Comparison of ENCODE assay signal across 9 mouse cellular contexts in genomic region chr11:61653568-61653967, GRCm38 (mm10). TPM values are rescaled to one million over a fixed set of nuclear protein-coding genes. Genes with fewer than 3 reads are reported as not detected.
A peak's percentile ranks its signal among the peaks of the same experiment; 100 is the strongest.
DNase-seq lines count a peak whose midpoint lies in the region; ATAC-seq and TF ChIP-seq lines count a peak whose summit lies in the region.
"Had no signal": no experiment of that assay in that cellular context is flagged by ENCODE, and none has a peak within 500 bp of the region (broad histone marks: within the 10 kb centered on the region; RNA-seq: fewer than 3 reads in every experiment).

No protein-coding gene starts in this region.

- no peaks in the 10 kb centered on the region for H3K36me3 ChIP-seq in heart, embryonic 10.5 days
- H3K36me3 ChIP-seq in CH12.LX (replicated peaks in 1 of 2; ENCODE audit: control insufficient read depth in 1 of 2, insufficient read depth in 1 of 2, low read length in 1 of 2): peaks cover 34 to 46% of the 10 kb centered on the region in 2 experiments
- no peaks in the 10 kb centered on the region for H3K36me3 ChIP-seq in limb, embryonic 15.5 days
- no peaks in the 10 kb centered on the region for H3K36me3 ChIP-seq in midbrain, embryonic 11.5 days (ENCODE audit: control insufficient read depth, insufficient read depth, low read length)

- H3K9me3 ChIP-seq in heart, embryonic 10.5 days: no peaks in the 10 kb centered on the region
- H3K9me3 ChIP-seq in CH12.LX (replicated peaks; ENCODE audit: low read length): no peaks in the 10 kb centered on the region
- H3K9me3 ChIP-seq in limb, embryonic 15.5 days: no peaks in the 10 kb centered on the region
- H3K9me3 ChIP-seq in midbrain, embryonic 11.5 days (ENCODE audit: control insufficient read depth, low read length): no peaks in the 10 kb centered on the region

- DNase-seq in heart, embryonic 10.5 days (ENCODE audit: low spot score): no peak
- no peak for DNase-seq in heart, postnatal 36 days
- no peak for DNase-seq in layer of hippocampus, adult 2 months (ENCODE audit: low spot score in 2 of 2)
- no peak for DNase-seq in layer of hippocampus, adult 11-12 months (ENCODE audit: low spot score)
- no peak for DNase-seq in CH12.LX (ENCODE audit: extremely low read depth)
- no peak for DNase-seq in MN1 (ENCODE audit: low spot score)
- no peak for DNase-seq in midbrain, embryonic 11.5 days (ENCODE audit: low spot score, missing footprints)
- DNase-seq: midbrain, embryonic 14.5 days had no signal

- no peak for TF ChIP-seq EP300 in CH12.LX (IDR thresholded peaks at IDR 0.05; ENCODE audit: low read length)

- no peak for TF ChIP-seq POLR2A in CH12.LX (IDR thresholded peaks at IDR 0.05; ENCODE audit: low read depth, low read length)

- peaks cover 65% of the 10 kb centered on the region for H3K79me2 ChIP-seq in CH12.LX (replicated peaks; ENCODE audit: control insufficient read depth, extremely low read depth, insufficient read depth, poor library complexity, severe bottlenecking)

- peak overlapping the region; percentile 85 for H3K4me2 ChIP-seq in CH12.LX (ENCODE audit: insufficient read depth, low read depth, poor library complexity, severe bottlenecking)
- H3K4me2 ChIP-seq in limb, embryonic 15.5 days: no peak overlapping the region
- H3K4me2 ChIP-seq in midbrain, embryonic 11.5 days: no peak overlapping the region

- H3K4me3 ChIP-seq in heart, embryonic 10.5 days: peak overlapping the region; percentile 29
- peak overlapping the region; percentile 36 for H3K4me3 ChIP-seq in layer of hippocampus, adult 2 months
- H3K4me3 ChIP-seq in CH12.LX (replicated peaks in 1 of 3; ENCODE audit: low read depth in 2 of 3, low read length in 2 of 3, poor library complexity in 1 of 3): peak overlapping the region; percentile 65 to 99 (median 81)
- 0 out of 2 replicates have a peak overlapping the region, but pooled peaks have one; percentile 0 for H3K4me3 ChIP-seq in limb, embryonic 15.5 days
- H3K4me3 ChIP-seq in midbrain, embryonic 11.5 days (ENCODE audit: low read depth, low read length): no peak overlapping the region

- no peak for ATAC-seq in limb, embryonic 15.5 days (ENCODE audit: insufficient number of reproducible peaks, low FRiP score, low TSS enrichment, low read depth)
- ATAC-seq in midbrain, embryonic 11.5 days (ENCODE audit: low FRiP score): no peak

- intact Hi-C loops in heart, postnatal 36 days (cut with DNase I): no loop called here

- no peaks in the 10 kb centered on the region for H3K27me3 ChIP-seq in heart, embryonic 10.5 days (ENCODE audit: insufficient read depth, poor library complexity, severe bottlenecking)
- H3K27me3 ChIP-seq in CH12.LX (replicated peaks): no peaks in the 10 kb centered on the region
- H3K27me3 ChIP-seq in limb, embryonic 15.5 days: no peaks in the 10 kb centered on the region
- H3K27me3 ChIP-seq in midbrain, embryonic 11.5 days (ENCODE audit: control insufficient read depth, insufficient read depth, low read length): no peaks in the 10 kb centered on the region

- in situ Hi-C loops in CH12.LX (cut with MboI; ENCODE audit: low pct_ligation_motif_present, low pct_unique_long_range_greater_than_20kb, low sequenced_read_pairs): no loop called here

- TF ChIP-seq RAD21 in CH12.LX (IDR thresholded peaks at IDR 0.05; ENCODE audit: low read depth, low read length): no peak

- dilution Hi-C loops in CH12.LX (cut with MboI; ENCODE audit: extremely low pct_ligation_motif_present, extremely low pct_unique_long_range_greater_than_20kb, low sequenced_read_pairs): no loop called here

- 70% methylated on average over 2 of the region's 2 CpGs for WGBS in heart, embryonic 10.5 days
- WGBS in limb, embryonic 15.5 days: 62% methylated on average over 2 of the region's 2 CpGs
- 61% methylated on average over 2 of the region's 2 CpGs for WGBS in midbrain, embryonic 11.5 days

- peaks cover 20% of the 10 kb centered on the region for H3K4me1 ChIP-seq in heart, embryonic 10.5 days
- peaks cover 20 to 46% of the 10 kb centered on the region in 2 experiments for H3K4me1 ChIP-seq in CH12.LX (ENCODE audit: control insufficient read depth in 1 of 2, insufficient read depth in 2 of 2)
- 0 out of 2 replicates have a peak, but pooled peaks cover 3% of the 10 kb centered on the region for H3K4me1 ChIP-seq in limb, embryonic 15.5 days
- no peaks in the 10 kb centered on the region for H3K4me1 ChIP-seq in midbrain, embryonic 11.5 days (ENCODE audit: control insufficient read depth, insufficient read depth, low read length)

- peak overlapping the region; percentile 54 for H3K27ac ChIP-seq in heart, embryonic 10.5 days
- peak overlapping the region; percentile 61; the same call in 1 of the 2 replicates for H3K27ac ChIP-seq in layer of hippocampus, adult 2 months
- H3K27ac ChIP-seq in CH12.LX (ENCODE audit: insufficient read depth, low read depth): peak overlapping the region; percentile 93
- no peak overlapping the region for H3K27ac ChIP-seq in limb, embryonic 15.5 days
- H3K27ac ChIP-seq in midbrain, embryonic 11.5 days (ENCODE audit: low read depth, low read length): no peak overlapping the region

- no peak for TF ChIP-seq CTCF in layer of hippocampus, adult 2 months (conservative IDR thresholded peaks at IDR 0.05)
- no peak for TF ChIP-seq CTCF in CH12.LX (conservative IDR thresholded peaks at IDR 0.05 in 1 of 2, IDR thresholded peaks at IDR 0.05 in 1 of 2; ENCODE audit: low read depth in 2 of 2, low read length in 2 of 2)

- H3K9ac ChIP-seq in CH12.LX (ENCODE audit: insufficient read depth, low read depth): peak overlapping the region; percentile 100
- no peak overlapping the region for H3K9ac ChIP-seq in limb, embryonic 15.5 days
- H3K9ac ChIP-seq in midbrain, embryonic 11.5 days (ENCODE audit: low read length): no peak overlapping the region

TF ChIP-seq in CH12.LX, 34 proteins besides CTCF, POLR2A, EP300 and RAD21 (continues in another document):
- no peak for TF ChIP-seq CHD2 (IDR thresholded peaks at IDR 0.05; ENCODE audit: low read length)
- TF ChIP-seq MEF2A (IDR thresholded peaks at IDR 0.05; ENCODE audit: borderline replicate concordance, low read depth, low read length): no peak
- TF ChIP-seq NRF1 (IDR thresholded peaks at IDR 0.05; ENCODE audit: low read depth, low read length): no peak
- TF ChIP-seq HCFC1 (IDR thresholded peaks at IDR 0.05; ENCODE audit: low read depth, low read length): no peak
- TF ChIP-seq USF2 (conservative IDR thresholded peaks at IDR 0.05; ENCODE audit: low read depth, low read length): no peak
- TF ChIP-seq MAX (IDR thresholded peaks at IDR 0.05; ENCODE audit: low read length): 0 out of 2 replicates have a peak, but pooled peaks have one; percentile 26
- TF ChIP-seq NELFE (IDR thresholded peaks at IDR 0.05; ENCODE audit: low read depth, low read length): no peak
- no peak for TF ChIP-seq POLR2AphosphoS2 (IDR thresholded peaks at IDR 0.05; ENCODE audit: low read depth, low read length)
- no peak for TF ChIP-seq ETS1 (conservative IDR thresholded peaks at IDR 0.05; ENCODE audit: low read depth, low read length)
- TF ChIP-seq E2F4 (IDR thresholded peaks at IDR 0.05; ENCODE audit: insufficient replicate concordance, low read depth, low read length): no peak
- no peak for TF ChIP-seq JUN (IDR thresholded peaks at IDR 0.05; ENCODE audit: insufficient read depth, low read depth, low read length)
- TF ChIP-seq SIN3A (IDR thresholded peaks at IDR 0.05; ENCODE audit: low read length): no peak
- no peak for TF ChIP-seq MAZ (IDR thresholded peaks at IDR 0.05; ENCODE audit: low read depth, low read length)
- TF ChIP-seq IRF4 (IDR thresholded peaks at IDR 0.05; ENCODE audit: low read depth, low read length): no peak
- TF ChIP-seq TBP (conservative IDR thresholded peaks at IDR 0.05; ENCODE audit: low read depth, low read length): peak; percentile 28; the same call in 1 of the 2 replicates
- TF ChIP-seq BHLHE40 (IDR thresholded peaks at IDR 0.05; ENCODE audit: low read depth, low read length): no peak
- 0 out of 2 replicates have a peak, but pooled peaks have one; percentile 48 for TF ChIP-seq KAT2A (IDR thresholded peaks at IDR 0.05; ENCODE audit: insufficient replicate concordance, low read length)
- TF ChIP-seq TCF12 (IDR thresholded peaks at IDR 0.05; ENCODE audit: low read depth, low read length): no peak
- TF ChIP-seq ZNF384 (IDR thresholded peaks at IDR 0.05; ENCODE audit: low read depth, low read length): no peak
- TF ChIP-seq ZMIZ1 (IDR thresholded peaks at IDR 0.05; ENCODE audit: low read depth, low read length): peak; percentile 30; the same call in 1 of the 2 replicates
- no peak for TF ChIP-seq JUND (conservative IDR thresholded peaks at IDR 0.05; ENCODE audit: low read depth, low read length)
- TF ChIP-seq PAX5 (IDR thresholded peaks at IDR 0.05; ENCODE audit: low read length): no peak
- no peak for TF ChIP-seq UBTF (IDR thresholded peaks at IDR 0.05; ENCODE audit: low read depth, low read length)
- TF ChIP-seq MYC (IDR thresholded peaks at IDR 0.05; ENCODE audit: low read depth, low read length): 0 out of 2 replicates have a peak, but pooled peaks have one; percentile 53
- TF ChIP-seq MXI1 (IDR thresholded peaks at IDR 0.05; ENCODE audit: low read depth, low read length): peak; percentile 28; the same call in 1 of the 2 replicates
- TF ChIP-seq ZKSCAN1 (IDR thresholded peaks at IDR 0.05; ENCODE audit: borderline replicate concordance, low read depth, low read length): no peak

RNA-seq across cellular contexts. Expression of gene Grap, which starts 0.5 kb away (rescaled TPM):
- 10.2 and 11.8 TPM in 2 replicates for polyA plus RNA-seq in heart, embryonic 10.5 days (2016; fragmentation: Nextera tagmentation; extraction: Ambion mirVana)
- total RNA-seq in heart, postnatal 36 days (2021): 10 to 100 TPM; 11.5 to 15.0 TPM
- total RNA-seq in layer of hippocampus, adult 2 months (2021): 1 to 10 TPM; 4.1 to 4.4 TPM
- 379 and 412 TPM in 2 replicates for total RNA-seq in CH12.LX (2012; rRNA removed)
- 264 and 274 TPM in 2 replicates for total RNA-seq in CH12.LX (2014; rRNA removed)
- 280 and 294 TPM in 2 replicates for polyA plus RNA-seq in CH12.LX (2012; ENCODE audit: insufficient read length, low read depth)
- 14.5 and 15.3 TPM in 2 replicates for polyA plus RNA-seq in limb, embryonic 15.5 days (2015; fragmentation: Nextera tagmentation; extraction: Ambion mirVana)
- polyA plus RNA-seq in midbrain, embryonic 11.5 days (2014; fragmentation: Nextera tagmentation; extraction: Ambion mirVana): 6.2 and 7.1 TPM in 2 replicates

RNA-seq across cellular contexts. Expression of gene Fam83g, which starts 30.3 kb away (rescaled TPM):
- polyA plus RNA-seq in heart, embryonic 10.5 days (2016; fragmentation: Nextera tagmentation; extraction: Ambion mirVana): 3.2 and 3.3 TPM in 2 replicates
- total RNA-seq in heart, postnatal 36 days (2021): under 1 TPM; 0.11 to 0.16 TPM
- total RNA-seq in layer of hippocampus, adult 2 months (2021): not detected
- total RNA-seq in CH12.LX (2012; rRNA removed) (50.4 and 63.7 TPM in 2 replicates), CH12.LX (2014; rRNA removed) (17.2 and 19.2 TPM in 2 replicates)
- polyA plus RNA-seq in CH12.LX (2012; ENCODE audit: insufficient read length, low read depth): 17.8 and 19.1 TPM in 2 replicates
- 7.6 and 7.9 TPM in 2 replicates for polyA plus RNA-seq in limb, embryonic 15.5 days (2015; fragmentation: Nextera tagmentation; extraction: Ambion mirVana)
- 0.19 and 0.59 TPM in 2 replicates for polyA plus RNA-seq in midbrain, embryonic 11.5 days (2014; fragmentation: Nextera tagmentation; extraction: Ambion mirVana)

Comparison
In these comparisons a context has a peak if more than half of its experiments do, and no peak if none do; other contexts are left out.
1. H3K27ac ChIP-seq: peak in heart, embryonic 10.5 days (single experiment), layer of hippocampus, adult 2 months (single experiment) and CH12.LX (single experiment); none in limb, embryonic 15.5 days (single experiment) and midbrain, embryonic 11.5 days (single experiment).
2. RNA of gene Grap, which starts 0.5 kb away (polyA plus RNA-seq): 280 to 294 TPM in CH12.LX; 14.5 to 15.3 TPM in limb, embryonic 15.5 days, 10.2 to 11.8 TPM in heart, embryonic 10.5 days and 6.2 to 7.1 TPM in midbrain, embryonic 11.5 days; every median in the first group is over 10 times any median in the second.